Mouse (Mus musculus) liver, embryonic 14.5 days (tissue): ENCODE results near the gene Vmp1.

Source experiments
- CTCF ChIP-seq: IDR thresholded peaks from 2 replicates; pipeline ENCODE4 v1.5.1; 2016; ENCODE audit warnings: antibody characterized with exemption, low read depth, control low read depth
- EP300 ChIP-seq: IDR thresholded peaks from 2 replicates; pipeline ENCODE4 v1.6.1; 2016; ENCODE audit warnings: antibody characterized with exemption, low read depth

DNA sequence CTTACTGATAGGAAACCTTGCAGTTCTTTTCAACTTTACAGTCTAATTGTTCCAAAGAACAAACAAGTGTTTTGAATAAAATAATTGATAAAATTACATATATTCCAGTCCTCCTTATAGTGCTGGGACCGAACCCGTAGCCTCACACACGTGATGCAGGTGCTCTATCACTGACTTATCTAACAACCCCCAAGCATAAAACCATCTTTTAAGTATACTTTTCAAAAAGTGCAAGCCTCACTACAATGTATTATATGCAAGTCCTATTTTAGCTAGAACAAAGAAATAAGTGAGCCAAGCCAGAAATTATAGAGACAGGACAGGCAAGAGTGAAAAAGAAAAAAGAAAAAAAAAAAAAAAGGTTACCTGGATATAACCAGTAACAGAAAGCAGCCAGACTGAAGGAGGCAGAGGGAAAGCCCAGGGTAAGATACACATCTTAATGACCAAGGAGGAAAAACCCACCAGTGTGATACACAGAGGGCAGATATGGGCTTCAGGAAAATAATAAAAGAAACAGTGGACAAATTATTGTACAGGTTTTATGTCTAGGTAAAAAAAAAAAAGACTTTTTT lies 36.7 kb downstream of the Vmp1 start:
- no peak for TF ChIP-seq EP300
- TF ChIP-seq CTCF = no peak
